Mouse (Mus musculus) lung, embryonic 15.5 days (tissue): Measurements from ENCODE around the gene Masp2. TPM values are rescaled to one million over a fixed set of nuclear protein-coding genes. Genes with fewer than 3 reads are reported as not detected.
A peak's percentile ranks its signal among the peaks of the same experiment; 100 is the strongest.

ENCODE experiments used
- ATAC-seq: fragments of 200-750 bp; cut with Nextera tagmentation; 2 replicates; pipeline ENCODE4 v1.8.0; 2017; ENCODE audit warnings: moderate number of reproducible peaks, borderline replicate concordance; ENCODE audit not compliant: low FRiP score, low TSS enrichment; ENCODE audit errors: extremely low read depth
- H3K27ac ChIP-seq: fragments of 300-500 bp; sonication (generic); 2 replicates; pipeline ENCODE4 v1.5.1; 2015; ENCODE audit warnings: moderate library complexity, mild to moderate bottlenecking, inconsistent platforms
- H3K27me3 ChIP-seq: fragments of 300-500 bp; sonication (generic); 2 replicates; pipeline ENCODE4 v1.6.1; 2015; ENCODE audit warnings: inconsistent platforms
- H3K36me3 ChIP-seq: fragments of 300-500 bp; sonication (generic); 2 replicates; pipeline ENCODE4 v1.6.1; 2015; ENCODE audit warnings: inconsistent platforms
- H3K4me1 ChIP-seq: fragments of 300-500 bp; sonication (generic); 2 replicates; pipeline ENCODE4 v1.6.1; 2015; ENCODE audit warnings: inconsistent platforms
- H3K4me2 ChIP-seq: fragments of 300-500 bp; sonication (generic); 2 replicates; pipeline ENCODE4 v1.6.1; 2015; ENCODE audit warnings: inconsistent platforms, mild to moderate bottlenecking, moderate library complexity
- H3K4me3 ChIP-seq: fragments of 300-500 bp; sonication (generic); 2 replicates; pipeline ENCODE4 v1.5.1; 2015; ENCODE audit warnings: mild to moderate bottlenecking, inconsistent platforms
- H3K9ac ChIP-seq: fragments of 300-500 bp; sonication (generic); 2 replicates; pipeline ENCODE4 v1.6.1; 2015; ENCODE audit warnings: inconsistent platforms
- H3K9me3 ChIP-seq: fragments of 300-500 bp; sonication (generic); 2 replicates; pipeline ENCODE4 v1.6.1; 2016; ENCODE audit warnings: inconsistent platforms
- WGBS: fragments of 180-500 bp; shearing (Covaris S2); methylation state at CpG from one replicate; pipeline ENCODE4 v1.1.7; 2015; 5-methylcytosine and 5-hydroxymethylcytosine counted together
- polyA plus RNA-seq: library from polyadenylated mRNA; unstranded; fragments of >200 nt; fragmentation: Nextera tagmentation; extraction: Ambion mirVana; gene quantifications from 2 replicates; pipeline ENCODE4 v1.2.1, GENCODE M21; 2015

Masp2 gene
- polyA plus RNA-seq, 1 experiment from 2014 or later: 0.21 TPM

- WGBS: 54% methylated on average over 9 of the region's 9 CpGs
- Histone ChIP-seq H3K36me3 (peaks cover 16% of the 10 kb centered on the region), H3K9ac (no peak overlapping the region), H3K4me2 (no peak overlapping the region), H3K27me3 (no peaks in the 10 kb centered on the region), H3K27ac (no peak overlapping the region), H3K4me1 (peaks cover 17% of the 10 kb centered on the region), H3K4me3 (no peak overlapping the region), H3K9me3 (no peaks in the 10 kb centered on the region)
- no peak for ATAC-seq
These were observed 15.7 kb upstream of the Masp2 start for GRCm38 (mm10) chr4:148586648-148587047.

GRCm38 (mm10) chr4:148588793-148589192 lies 13.6 kb upstream of the Masp2 start:
- no peak overlapping the region for H3K4me3 ChIP-seq
- no peak overlapping the region for H3K9ac ChIP-seq
- no peak overlapping the region for H3K27ac ChIP-seq
- 64% methylated on average over 9 of the region's 9 CpGs for WGBS
- no peaks in the 10 kb centered on the region for H3K27me3 ChIP-seq
- H3K36me3 ChIP-seq: peaks cover 8% of the 10 kb centered on the region
- peaks cover 34% of the 10 kb centered on the region for H3K4me1 ChIP-seq
- ATAC-seq: no peak
- no peak overlapping the region for H3K4me2 ChIP-seq
- H3K9me3 ChIP-seq: no peaks in the 10 kb centered on the region

- no peak overlapping the region for H3K27ac ChIP-seq
- 51% methylated on average over 6 of the region's 8 CpGs for WGBS
- no peak overlapping the region for H3K9ac ChIP-seq
- H3K36me3 ChIP-seq: peaks cover 16% of the 10 kb centered on the region
- H3K9me3 ChIP-seq: no peaks in the 10 kb centered on the region
- no peaks in the 10 kb centered on the region for H3K27me3 ChIP-seq
- peaks cover 34% of the 10 kb centered on the region for H3K4me1 ChIP-seq
- no peak overlapping the region for H3K4me2 ChIP-seq
- ATAC-seq: no peak
- no peak overlapping the region for H3K4me3 ChIP-seq
These were observed 12.8 kb upstream of the Masp2 start for GRCm38 (mm10) chr4:148589565-148589964.

GRCm38 (mm10) chr4:148590421-148591170 lies 11.8 kb upstream of the Masp2 start:
- peak overlapping the region; percentile 90 for H3K9ac ChIP-seq
- no peaks in the 10 kb centered on the region for H3K27me3 ChIP-seq
- H3K9me3 ChIP-seq: no peaks in the 10 kb centered on the region
- no peak for ATAC-seq
- peak overlapping the region; percentile 83 for H3K27ac ChIP-seq
- peak overlapping the region; percentile 99 for H3K4me3 ChIP-seq
- WGBS: 3% methylated on average over 18 of the region's 18 CpGs
- peaks cover 25% of the 10 kb centered on the region for H3K36me3 ChIP-seq
- peaks cover 34% of the 10 kb centered on the region for H3K4me1 ChIP-seq
- peak overlapping the region; percentile 77 for H3K4me2 ChIP-seq

- Histone ChIP-seq H3K9ac (peak within 1 kb of the TSS; percentile 90), H3K27ac (peak within 1 kb of the TSS; percentile 83), H3K9me3 (no peaks in the 10 kb centered on the region), H3K4me2 (peak within 1 kb of the TSS; percentile 77), H3K27me3 (no peaks in the 10 kb centered on the region), H3K36me3 (peaks cover 31% of the 10 kb centered on the region), H3K4me3 (peak within 1 kb of the TSS; percentile 99), H3K4me1 (peaks cover 34% of the 10 kb centered on the region)
- under 1% methylated on average over 49 of the region's 50 CpGs for WGBS
- peak; percentile 99 for ATAC-seq
These were observed 11.2 kb upstream of the Masp2 start, which contains the start of gene Srm for GRCm38 (mm10) chr4:148591171-148591630. Gene Srm (plus strand): TSS chr4:148591503.

- H3K4me2 ChIP-seq: peak overlapping the region; percentile 77
- peak overlapping the region; percentile 99 for H3K4me3 ChIP-seq
- peak overlapping the region; percentile 60; the same call in 1 of the 2 replicates for H3K27ac ChIP-seq
- peaks cover 37% of the 10 kb centered on the region for H3K36me3 ChIP-seq
- H3K9me3 ChIP-seq: no peaks in the 10 kb centered on the region
- peak overlapping the region; percentile 90 for H3K9ac ChIP-seq
- WGBS: under 1% methylated on average over 53 of the region's 53 CpGs
- ATAC-seq: peak; percentile 41
- no peaks in the 10 kb centered on the region for H3K27me3 ChIP-seq
- peaks cover 34% of the 10 kb centered on the region for H3K4me1 ChIP-seq
These were observed 10.5 kb upstream of the Masp2 start for GRCm38 (mm10) chr4:148591637-148592380.

- no peak overlapping the region for H3K4me2 ChIP-seq
- H3K9ac ChIP-seq: no peak overlapping the region
- H3K9me3 ChIP-seq: no peaks in the 10 kb centered on the region
- peaks cover 29% of the 10 kb centered on the region for H3K4me1 ChIP-seq
- no peaks in the 10 kb centered on the region for H3K27me3 ChIP-seq
- H3K4me3 ChIP-seq: no peak overlapping the region
- no peak overlapping the region for H3K27ac ChIP-seq
- H3K36me3 ChIP-seq: peaks cover 50% of the 10 kb centered on the region
- WGBS: 91% methylated on average over 11 of the region's 11 CpGs
- ATAC-seq: no peak
These were observed 8.4 kb upstream of the Masp2 start for GRCm38 (mm10) chr4:148593996-148594395.

GRCm38 (mm10) chr4:148595916-148596315 lies 6.4 kb upstream of the Masp2 start:
- Histone ChIP-seq H3K4me3 (no peak overlapping the region), H3K36me3 (peaks cover 55% of the 10 kb centered on the region), H3K4me2 (no peak overlapping the region), H3K9ac (no peak overlapping the region), H3K27ac (no peak overlapping the region), H3K4me1 (peaks cover 17% of the 10 kb centered on the region), H3K9me3 (no peaks in the 10 kb centered on the region), H3K27me3 (no peaks in the 10 kb centered on the region)
- WGBS: 88% methylated on average over 6 of the region's 6 CpGs
- no peak for ATAC-seq

GRCm38 (mm10) chr4:148596731-148597130 lies 5.6 kb upstream of the Masp2 start:
- Histone ChIP-seq H3K4me3 (no peak overlapping the region), H3K4me2 (no peak overlapping the region), H3K36me3 (peaks cover 55% of the 10 kb centered on the region), H3K27ac (no peak overlapping the region), H3K4me1 (peaks cover 17% of the 10 kb centered on the region), H3K9me3 (no peaks in the 10 kb centered on the region), H3K9ac (no peak overlapping the region), H3K27me3 (no peaks in the 10 kb centered on the region)
- 94% methylated on average over 3 of the region's 3 CpGs for WGBS
- ATAC-seq: no peak

GRCm38 (mm10) chr4:148598826-148599225 lies 3.5 kb upstream of the Masp2 start:
- WGBS: 93% methylated on average over 12 of the region's 12 CpGs
- Histone ChIP-seq H3K4me1 (no peaks in the 10 kb centered on the region), H3K36me3 (peaks cover 47% of the 10 kb centered on the region), H3K4me2 (no peak overlapping the region), H3K9me3 (no peaks in the 10 kb centered on the region), H3K27me3 (no peaks in the 10 kb centered on the region), H3K27ac (no peak overlapping the region), H3K4me3 (no peak overlapping the region), H3K9ac (no peak overlapping the region)
- ATAC-seq: no peak

GRCm38 (mm10) chr4:148600316-148600715 lies 2.0 kb upstream of the Masp2 start:
- Histone ChIP-seq H3K4me2 (no peak overlapping the region), H3K9me3 (no peaks in the 10 kb centered on the region), H3K36me3 (peaks cover 32% of the 10 kb centered on the region), H3K4me3 (no peak overlapping the region), H3K27ac (no peak overlapping the region), H3K9ac (no peak overlapping the region), H3K4me1 (no peaks in the 10 kb centered on the region), H3K27me3 (no peaks in the 10 kb centered on the region)
- WGBS: 89% methylated on average over 4 of the region's 4 CpGs
- no peak for ATAC-seq

- Histone ChIP-seq H3K4me2 (no peak overlapping the region), H3K9me3 (no peaks in the 10 kb centered on the region), H3K36me3 (peaks cover 17% of the 10 kb centered on the region), H3K27me3 (no peaks in the 10 kb centered on the region), H3K4me1 (no peaks in the 10 kb centered on the region), H3K4me3 (no peak overlapping the region), H3K9ac (no peak overlapping the region), H3K27ac (no peak overlapping the region)
- WGBS: 66% methylated on average over 4 of the region's 4 CpGs
- no peak for ATAC-seq
These were observed 483 bp upstream of the Masp2 start for GRCm38 (mm10) chr4:148601871-148602270.
